Mouse (Mus musculus) forebrain, postnatal 0 days (tissue): Measurements from ENCODE around the gene Rab36. TPM values are rescaled to one million over a fixed set of nuclear protein-coding genes. Genes with fewer than 3 reads are reported as not detected.

Source experiments
- ATAC-seq: fragments of 200-750 bp; cut with Nextera tagmentation; 2 replicates; pipeline ENCODE4 v1.8.0; 2017; ENCODE audit warnings: mild to moderate bottlenecking, moderate library complexity
- DNase-seq: peaks from one replicate; pipeline ENCODE4 v3.0.0-alpha.2; 2015
- H3K27ac ChIP-seq: fragments of 300-500 bp; sonication (generic); 2 replicates; pipeline ENCODE4 v1.5.1; 2014; ENCODE audit warnings: low read depth, mild to moderate bottlenecking, antibody characterized with exemption, low read length, moderate library complexity, mixed read lengths
- H3K27me3 ChIP-seq: fragments of 300-500 bp; sonication (generic); 2 replicates; pipeline ENCODE4 v1.6.1; 2014; ENCODE audit warnings: mild to moderate bottlenecking, low read length, mixed read lengths; ENCODE audit not compliant: insufficient read depth
- H3K36me3 ChIP-seq: fragments of 300-500 bp; sonication (generic); 2 replicates; pipeline ENCODE4 v1.6.1; 2014; ENCODE audit warnings: mild to moderate bottlenecking, moderate library complexity; ENCODE audit not compliant: insufficient read depth
- H3K4me1 ChIP-seq: fragments of 300-500 bp; sonication (generic); 2 replicates; pipeline ENCODE4 v1.6.1; 2014; ENCODE audit warnings: antibody characterized with exemption; ENCODE audit not compliant: insufficient read depth
- H3K4me2 ChIP-seq: fragments of 300-500 bp; sonication (generic); 2 replicates; pipeline ENCODE4 v1.6.1; 2014; ENCODE audit warnings: low read depth, mild to moderate bottlenecking, moderate library complexity
- H3K4me3 ChIP-seq: fragments of 300-500 bp; sonication (generic); 2 replicates; pipeline ENCODE4 v1.5.1; 2014; ENCODE audit warnings: low read depth, low read length, mixed read lengths
- H3K9ac ChIP-seq: fragments of 300-500 bp; sonication (generic); 2 replicates; pipeline ENCODE4 v1.6.1; 2014; ENCODE audit warnings: mild to moderate bottlenecking
- H3K9me3 ChIP-seq: fragments of 300-500 bp; sonication (generic); 2 replicates; pipeline ENCODE4 v1.6.1; 2016; ENCODE audit warnings: low read length
- CTCF ChIP-seq: sonication (generic); IDR thresholded peaks from 2 replicates; pipeline ENCODE4 v1.5.1; 2016; ENCODE audit warnings: antibody characterized with exemption, control low read depth, low read depth
- WGBS: fragments of 180-500 bp; shearing (Covaris S2); extraction: QIAGEN DNeasy Blood & Tissue Kit; methylation state at CpG from one replicate; pipeline ENCODE4 v1.1.7; 2014; 5-methylcytosine and 5-hydroxymethylcytosine counted together
- polyA plus RNA-seq: library from polyadenylated mRNA; unstranded; fragments of >200 nt; fragmentation: Nextera tagmentation; extraction: Ambion mirVana; gene quantifications from 2 replicates; pipeline ENCODE4 v1.2.1, GENCODE M21; 2015
- total RNA-seq: library from RNA; depleted of rRNA; stranded (reverse); fragments of >200 nt; gene quantifications from 2 replicates; pipeline ENCODE4 v1.2.3, GENCODE M21; 2014

Rab36 gene
- total and polyA plus RNA-seq, 2 experiments from 2014 or later: 24.4 to 26.8 TPM

DNA sequence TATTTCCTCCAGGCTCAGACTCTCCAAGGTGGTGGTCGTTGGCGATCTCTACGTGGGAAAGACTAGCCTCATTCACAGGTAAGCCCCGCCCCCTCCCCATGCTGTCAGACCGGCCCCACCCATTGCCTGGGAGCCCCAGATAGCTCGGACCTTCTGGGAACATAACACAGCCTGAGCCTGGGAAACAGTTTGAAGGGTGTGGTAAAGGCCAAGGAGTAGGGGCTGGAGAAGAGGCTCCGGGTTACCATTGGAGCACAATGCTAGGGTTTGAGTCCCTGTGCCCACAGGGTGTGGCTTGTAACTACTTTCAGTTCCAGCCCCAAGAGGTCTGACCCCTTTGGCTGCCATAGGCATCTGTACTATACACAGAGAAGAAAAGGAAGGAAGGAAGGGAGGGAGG, 7.6 kb downstream of the Rab36 start:
- Histone ChIP-seq H3K36me3 (peaks cover 27% of the 10 kb centered on the region), H3K4me1 (no peaks in the 10 kb centered on the region), H3K4me3 (no peak overlapping the region), H3K27ac (no peak overlapping the region), H3K27me3 (no peaks in the 10 kb centered on the region), H3K9me3 (no peaks in the 10 kb centered on the region), H3K4me2 (no peak overlapping the region), H3K9ac (no peak overlapping the region)
- DNase-seq (no peak), ATAC-seq (no peak)
- no peak for TF ChIP-seq CTCF
- 53% methylated on average over 7 of the region's 7 CpGs for WGBS

DNA sequence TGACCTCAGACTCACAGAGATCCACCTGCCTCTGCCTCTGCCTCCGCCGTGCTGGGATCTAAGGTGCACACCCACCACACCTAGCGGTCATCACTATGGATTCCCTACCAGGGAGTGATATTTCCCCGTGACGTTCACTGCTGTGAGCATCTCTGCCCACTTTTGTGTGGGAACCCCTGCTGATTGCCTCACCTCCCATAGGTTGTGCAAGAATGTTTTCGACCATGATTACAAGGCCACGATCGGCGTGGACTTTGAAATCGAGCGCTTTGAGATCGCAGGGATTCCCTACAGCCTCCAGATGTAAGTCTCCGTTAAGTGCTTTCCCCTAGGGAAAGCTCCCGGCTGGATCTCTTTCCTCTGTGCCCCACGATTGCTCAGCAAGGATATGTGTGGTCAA, 9.0 kb downstream of the Rab36 start:
- no peaks in the 10 kb centered on the region for H3K9me3 ChIP-seq
- no peaks in the 10 kb centered on the region for H3K27me3 ChIP-seq
- WGBS: 95% methylated on average over 15 of the region's 15 CpGs
- no peaks in the 10 kb centered on the region for H3K4me1 ChIP-seq
- no peak overlapping the region for H3K27ac ChIP-seq
- no peak for ATAC-seq
- H3K4me2 ChIP-seq: no peak overlapping the region
- TF ChIP-seq CTCF: no peak
- H3K9ac ChIP-seq: no peak overlapping the region
- H3K36me3 ChIP-seq: peaks cover 27% of the 10 kb centered on the region
- DNase-seq: no peak
- H3K4me3 ChIP-seq: no peak overlapping the region

DNA sequence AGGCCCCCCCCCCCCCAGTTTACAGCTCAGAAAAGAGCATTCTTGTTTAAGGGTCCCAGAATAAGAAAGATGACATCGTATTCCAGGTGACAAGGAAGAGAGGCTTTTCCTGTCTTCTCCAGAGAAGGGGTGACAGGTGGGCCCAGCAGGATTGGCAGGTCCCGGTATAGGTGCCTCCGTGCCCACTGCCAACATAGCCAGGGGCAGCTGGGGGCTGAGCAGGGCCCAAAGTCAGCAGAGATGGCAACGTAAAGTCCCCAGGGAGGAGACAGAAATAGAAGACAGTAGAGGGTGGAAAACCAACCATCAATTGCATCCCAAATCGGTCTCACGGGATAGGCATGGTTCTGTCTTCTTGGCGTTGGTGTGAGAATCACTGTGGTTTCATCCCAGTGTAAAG, 11.9 kb downstream of the Rab36 start:
- 90% methylated on average over 7 of the region's 7 CpGs for WGBS
- ATAC-seq (no peak), DNase-seq (no peak)
- no peak overlapping the region for H3K27ac ChIP-seq
- no peak overlapping the region for H3K4me2 ChIP-seq
- no peak for TF ChIP-seq CTCF
- no peaks in the 10 kb centered on the region for H3K4me1 ChIP-seq
- H3K9me3 ChIP-seq: no peaks in the 10 kb centered on the region
- H3K27me3 ChIP-seq: no peaks in the 10 kb centered on the region
- H3K4me3 ChIP-seq: no peak overlapping the region
- H3K9ac ChIP-seq: no peak overlapping the region
- peaks cover 18% of the 10 kb centered on the region for H3K36me3 ChIP-seq

DNA sequence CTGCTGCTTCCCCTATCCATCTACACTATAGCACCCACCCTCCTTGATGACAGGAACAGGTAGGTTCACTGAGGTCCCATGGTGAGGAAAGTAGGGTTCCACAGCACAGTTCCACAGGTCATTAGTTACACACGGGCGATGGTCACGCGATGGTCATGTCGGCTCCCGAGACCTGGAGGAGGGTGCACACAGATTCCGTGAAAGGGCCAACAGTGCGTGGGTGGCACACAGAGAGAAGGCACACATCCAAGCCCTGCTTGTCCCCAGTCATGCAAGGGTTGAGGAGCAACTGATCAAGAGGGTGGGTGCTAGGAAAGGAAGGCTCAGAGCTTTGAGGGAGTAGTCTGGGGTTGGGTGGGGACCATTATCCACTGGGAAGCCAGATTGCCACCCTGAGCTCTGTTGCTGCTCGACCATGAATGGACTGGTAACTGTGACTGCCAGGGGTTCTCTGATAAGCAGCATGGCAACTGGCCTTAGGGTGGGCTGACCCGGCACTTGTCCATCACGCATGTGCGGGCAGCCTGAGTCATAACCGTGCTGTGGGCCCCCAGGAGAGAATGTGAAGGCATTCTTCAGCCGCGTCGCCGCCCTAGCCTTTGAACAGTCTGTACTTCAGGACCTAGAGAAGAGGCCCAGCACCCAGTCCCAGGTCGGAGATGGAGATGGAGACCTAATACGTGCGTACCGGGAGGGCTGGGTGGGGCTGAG, 14.7 kb downstream of the Rab36 start:
- Histone ChIP-seq H3K27ac (no peak overlapping the region), H3K9ac (no peak overlapping the region), H3K4me1 (0 out of 2 replicates have a peak, but pooled peaks cover 9% of the 10 kb centered on the region), H3K4me3 (no peak overlapping the region), H3K9me3 (no peaks in the 10 kb centered on the region), H3K27me3 (no peaks in the 10 kb centered on the region), H3K4me2 (no peak overlapping the region), H3K36me3 (peaks cover 3% of the 10 kb centered on the region; the same call in 1 of the 2 replicates)
- WGBS: 95% methylated on average over 21 of the region's 21 CpGs
- ATAC-seq: no peak
- no peak for DNase-seq
- TF ChIP-seq CTCF: no peak

DNA sequence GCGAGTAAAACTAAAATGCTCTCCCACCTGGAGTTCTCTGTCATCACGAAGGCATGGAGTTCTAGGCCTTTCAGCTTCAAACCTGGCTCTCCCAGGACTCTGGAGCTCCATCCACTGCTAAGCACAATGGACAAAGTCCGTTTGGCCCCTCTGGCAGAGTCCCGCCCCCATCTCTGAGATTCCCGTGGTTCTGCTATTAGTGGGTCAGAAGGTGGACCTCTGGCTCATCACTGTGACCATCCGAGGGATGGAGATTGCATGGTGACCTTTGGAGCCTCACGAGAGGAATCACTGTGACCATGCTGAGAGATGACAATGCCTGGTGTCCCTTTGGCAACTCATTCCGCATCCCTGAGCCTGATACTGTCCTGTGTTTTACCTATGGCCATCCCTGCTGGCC, 16.0 kb downstream of the Rab36 start:
- H3K4me1 ChIP-seq: 0 out of 2 replicates have a peak, but pooled peaks cover 9% of the 10 kb centered on the region
- no peak for ATAC-seq
- 81% methylated on average over 8 of the region's 8 CpGs for WGBS

DNA sequence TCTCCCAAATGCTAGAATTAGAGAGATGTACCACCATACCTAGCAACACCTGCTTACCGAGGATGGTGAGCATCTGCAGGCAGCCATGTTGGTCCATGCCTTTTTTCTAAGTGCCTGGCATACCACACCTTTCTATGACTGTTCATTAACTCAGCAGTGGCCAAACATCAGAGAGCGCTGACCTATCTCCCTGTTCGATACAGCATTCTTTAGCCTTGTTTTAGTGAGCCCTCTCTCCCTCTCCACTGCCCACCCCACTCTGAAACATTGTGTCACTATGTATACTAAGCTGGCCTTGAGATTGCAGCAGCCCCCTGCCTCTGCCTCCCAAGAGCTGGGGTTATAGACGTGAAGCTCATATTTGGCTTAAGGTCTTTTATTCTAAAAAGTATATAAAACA, 16.8 kb downstream of the Rab36 start:
- Histone ChIP-seq H3K4me1 (0 out of 2 replicates have a peak, but pooled peaks cover 9% of the 10 kb centered on the region), H3K27ac (no peak overlapping the region), H3K27me3 (no peaks in the 10 kb centered on the region), H3K4me3 (no peak overlapping the region), H3K36me3 (no peaks in the 10 kb centered on the region; the same call in 1 of the 2 replicates), H3K4me2 (no peak overlapping the region), H3K9ac (no peak overlapping the region), H3K9me3 (no peaks in the 10 kb centered on the region)
- WGBS: 86% methylated on average over 4 of the region's 4 CpGs
- ATAC-seq (no peak), DNase-seq (no peak)
- TF ChIP-seq CTCF: no peak

More for the DNA sequence above, 16.0 kb downstream of the Rab36 start:
- no peak for DNase-seq
- H3K27me3 ChIP-seq: no peaks in the 10 kb centered on the region
- no peak overlapping the region for H3K4me2 ChIP-seq
- TF ChIP-seq CTCF: no peak
- H3K9me3 ChIP-seq: no peaks in the 10 kb centered on the region
- H3K36me3 ChIP-seq: no peaks in the 10 kb centered on the region; the same call in 1 of the 2 replicates
- H3K4me3 ChIP-seq: no peak overlapping the region
- no peak overlapping the region for H3K27ac ChIP-seq
- no peak overlapping the region for H3K9ac ChIP-seq

DNA sequence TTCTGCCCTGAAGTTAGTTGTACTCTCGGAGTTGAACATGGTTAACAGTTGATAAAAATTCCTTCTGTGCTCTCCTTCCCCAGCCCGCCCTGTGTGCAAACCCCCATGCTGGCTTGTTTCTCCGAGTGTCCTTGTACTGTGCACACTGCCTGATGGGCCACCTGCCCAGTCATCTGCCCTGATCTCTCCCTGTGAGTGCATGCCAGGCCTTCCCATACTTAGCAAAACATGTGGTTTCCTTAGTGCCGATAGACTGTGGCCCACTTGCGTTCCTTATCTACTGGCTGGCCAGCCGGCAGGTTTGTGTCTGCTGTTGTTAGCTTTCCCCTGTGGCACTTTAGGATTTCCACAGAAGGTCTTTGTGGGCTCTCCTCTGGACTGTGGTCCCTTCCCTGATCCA, 17.3 kb downstream of the Rab36 start:
- Histone ChIP-seq H3K36me3 (no peaks in the 10 kb centered on the region; the same call in 1 of the 2 replicates), H3K4me3 (no peak overlapping the region), H3K4me2 (no peak overlapping the region), H3K4me1 (0 out of 2 replicates have a peak, but pooled peaks cover 9% of the 10 kb centered on the region), H3K9me3 (no peaks in the 10 kb centered on the region), H3K27ac (no peak overlapping the region), H3K27me3 (no peaks in the 10 kb centered on the region), H3K9ac (no peak overlapping the region)
- ATAC-seq: no peak
- no peak for TF ChIP-seq CTCF
- DNase-seq: no peak
- WGBS: 68% methylated on average over 6 of the region's 6 CpGs
